Mouse (Mus musculus) liver, postnatal 0 days (tissue): ENCODE measurements at regions not wholly inside any gene's neighbourhood (a gene's known extent, or its start where the extent isn't known, plus 50 kb on each side); places are given as distances from the start of the nearest gene placed in this dataset.

Experiments used
- ATAC-seq: fragments of 200-750 bp; cut with Nextera tagmentation; 2 replicates; pipeline ENCODE4 v1.8.0; 2017; ENCODE audit warnings: mild to moderate bottlenecking, moderate library complexity
- DNase-seq: peaks from one replicate; pipeline ENCODE4 v3.0.0-alpha.2; 2016
- H3K27ac ChIP-seq: fragments of 300-500 bp; sonication (generic); 2 replicates; pipeline ENCODE4 v1.5.1; 2014; ENCODE audit warnings: antibody characterized with exemption, moderate library complexity, mild to moderate bottlenecking, low read depth
- H3K27me3 ChIP-seq: fragments of 300-500 bp; sonication (generic); 2 replicates; pipeline ENCODE4 v1.6.1; 2014; ENCODE audit warnings: low read length, control low read depth, mixed read lengths; ENCODE audit not compliant: insufficient read depth
- H3K36me3 ChIP-seq: fragments of 300-500 bp; sonication (generic); replicated peaks from 2 replicates; pipeline ENCODE4 v1.6.1; 2014; ENCODE audit warnings: mild to moderate bottlenecking, control low read depth, low read length, moderate library complexity, mixed read lengths; ENCODE audit not compliant: insufficient read depth
- H3K4me1 ChIP-seq: fragments of 300-500 bp; sonication (generic); 2 replicates; pipeline ENCODE4 v1.6.1; 2014; ENCODE audit warnings: antibody characterized with exemption, mild to moderate bottlenecking, control low read depth; ENCODE audit not compliant: insufficient read depth
- H3K4me2 ChIP-seq: fragments of 300-500 bp; sonication (generic); 2 replicates; pipeline ENCODE4 v1.6.1; 2014; ENCODE audit warnings: low read depth, mild to moderate bottlenecking, low read length, moderate library complexity, mixed read lengths
- H3K4me3 ChIP-seq: fragments of 300-500 bp; sonication (generic); 2 replicates; pipeline ENCODE4 v1.5.1; 2014; ENCODE audit warnings: low read depth, low read length
- H3K9ac ChIP-seq: fragments of 300-500 bp; sonication (generic); replicated peaks from 2 replicates; pipeline ENCODE4 v1.6.1; 2014; ENCODE audit warnings: mild to moderate bottlenecking, moderate library complexity
- H3K9me3 ChIP-seq: fragments of 300-500 bp; sonication (generic); 2 replicates; pipeline ENCODE4 v1.6.1; 2016; ENCODE audit warnings: mild to moderate bottlenecking, control low read depth, low read length, mixed read lengths
- CTCF ChIP-seq: sonication (generic); IDR thresholded peaks from 2 replicates; pipeline ENCODE4 v1.5.1; 2016; ENCODE audit warnings: antibody characterized with exemption, low read depth
- EP300 ChIP-seq: IDR thresholded peaks from 2 replicates; pipeline ENCODE4 v1.6.1; 2016; ENCODE audit warnings: antibody characterized with exemption, low read depth, mild to moderate bottlenecking
- WGBS: fragments of 180-500 bp; shearing (Covaris S2); extraction: QIAGEN DNeasy Blood & Tissue Kit; methylation state at CpG from one replicate; pipeline ENCODE4 v1.1.7; 2014; ENCODE audit not compliant: insufficient replicate concordance; 5-methylcytosine and 5-hydroxymethylcytosine counted together

- H3K9ac ChIP-seq, result no peak overlapping the region
- H3K27me3 ChIP-seq, result no peaks in the 10 kb centered on the region
- H3K9me3 ChIP-seq, result no peaks in the 10 kb centered on the region
- WGBS, result 65% methylated on average over 11 of the region's 11 CpGs
- H3K36me3 ChIP-seq, result no peaks in the 10 kb centered on the region
- no peak for TF ChIP-seq EP300
- DNase-seq (no peak), ATAC-seq (no peak)
- no peak overlapping the region for H3K4me2 ChIP-seq
- no peak overlapping the region for H3K4me3 ChIP-seq
- H3K4me1 ChIP-seq, result no peaks in the 10 kb centered on the region
- H3K27ac ChIP-seq, result no peak overlapping the region
Observed at GRCm38 (mm10) chr7:70929935-70930334, 421.4 kb downstream of the Gm10295 start.

GRCm38 (mm10) chr7:70928001-70928400, 423.3 kb downstream of the Gm10295 start:
- Histone ChIP-seq H3K36me3 (no peaks in the 10 kb centered on the region), H3K4me2 (no peak overlapping the region), H3K9me3 (no peaks in the 10 kb centered on the region), H3K4me3 (no peak overlapping the region), H3K27ac (no peak overlapping the region), H3K4me1 (no peaks in the 10 kb centered on the region), H3K9ac (no peak overlapping the region), H3K27me3 (no peaks in the 10 kb centered on the region)
- no peak for ATAC-seq
- 77% methylated on average over 3 of the region's 3 CpGs for WGBS
- DNase-seq, result no peak
- TF ChIP-seq EP300 (no peak), CTCF (no peak)

- Histone ChIP-seq H3K4me1 (no peaks in the 10 kb centered on the region), H3K4me2 (no peak overlapping the region), H3K4me3 (no peak overlapping the region), H3K9ac (no peak overlapping the region), H3K9me3 (no peaks in the 10 kb centered on the region), H3K27ac (no peak overlapping the region), H3K36me3 (no peaks in the 10 kb centered on the region), H3K27me3 (no peaks in the 10 kb centered on the region)
- TF ChIP-seq EP300 (no peak), CTCF (no peak)
- ATAC-seq (no peak), DNase-seq (no peak)
- WGBS, result 51% methylated on average over 4 of the region's 4 CpGs
Observed at GRCm38 (mm10) chr7:70917016-70917415, 434.3 kb downstream of the Gm10295 start.

GRCm38 (mm10) chr7:70908921-70909320, 442.4 kb downstream of the Gm10295 start:
- H3K36me3 ChIP-seq, result no peaks in the 10 kb centered on the region
- no peak overlapping the region for H3K27ac ChIP-seq
- no peak for TF ChIP-seq EP300
- TF ChIP-seq CTCF, result no peak
- ATAC-seq, result no peak
- no peak overlapping the region for H3K4me2 ChIP-seq
- no peak overlapping the region for H3K4me3 ChIP-seq
- no peaks in the 10 kb centered on the region for H3K9me3 ChIP-seq
- no peak for DNase-seq
- H3K9ac ChIP-seq, result no peak overlapping the region
- WGBS, result 77% methylated on average over 3 of the region's 3 CpGs
- no peaks in the 10 kb centered on the region for H3K27me3 ChIP-seq
- no peaks in the 10 kb centered on the region for H3K4me1 ChIP-seq

DNA sequence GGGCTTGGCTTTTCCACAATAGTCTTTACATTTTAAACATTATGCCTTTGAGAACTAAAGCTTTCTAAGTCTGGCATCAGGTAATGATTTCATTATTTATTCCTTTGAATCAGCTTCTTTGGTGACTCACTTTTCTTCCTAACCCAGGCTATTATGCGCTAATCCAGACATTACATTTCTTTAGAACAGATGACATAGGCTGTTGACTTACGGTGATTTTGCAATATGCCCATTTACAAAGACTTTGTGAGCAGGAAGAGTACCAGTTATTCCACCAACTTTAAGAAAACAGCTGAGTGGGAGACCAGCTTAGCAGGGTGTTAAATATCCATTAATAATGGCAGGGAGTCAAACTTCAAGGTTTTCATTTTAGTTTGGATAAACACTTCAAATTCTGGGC, 459.6 kb downstream of the Gm10295 start:
- Histone ChIP-seq H3K4me2 (no peak overlapping the region), H3K9ac (no peak overlapping the region), H3K9me3 (no peaks in the 10 kb centered on the region), H3K4me1 (no peaks in the 10 kb centered on the region), H3K4me3 (no peak overlapping the region), H3K36me3 (no peaks in the 10 kb centered on the region), H3K27ac (no peak overlapping the region), H3K27me3 (no peaks in the 10 kb centered on the region)
- WGBS, result 85% methylated on average over 2 of the region's 2 CpGs
- no peak for DNase-seq
- no peak for TF ChIP-seq CTCF
- TF ChIP-seq EP300, result no peak
- no peak for ATAC-seq

GRCm38 (mm10) chr7:70880496-70880895, 470.8 kb downstream of the Gm10295 start:
- TF ChIP-seq CTCF, result no peak
- TF ChIP-seq EP300, result no peak
- H3K4me1 ChIP-seq, result no peaks in the 10 kb centered on the region
- ATAC-seq (no peak), DNase-seq (no peak)
- no peak overlapping the region for H3K4me3 ChIP-seq
- no peak overlapping the region for H3K27ac ChIP-seq
- WGBS, result 61% methylated on average over 2 of the region's 2 CpGs
- H3K4me2 ChIP-seq, result no peak overlapping the region
- no peaks in the 10 kb centered on the region for H3K36me3 ChIP-seq
- no peaks in the 10 kb centered on the region for H3K27me3 ChIP-seq
- H3K9ac ChIP-seq, result no peak overlapping the region
- no peaks in the 10 kb centered on the region for H3K9me3 ChIP-seq

- Histone ChIP-seq H3K27ac (no peak overlapping the region), H3K9me3 (no peaks in the 10 kb centered on the region), H3K36me3 (no peaks in the 10 kb centered on the region), H3K27me3 (no peaks in the 10 kb centered on the region), H3K4me3 (no peak overlapping the region), H3K9ac (no peak overlapping the region), H3K4me2 (no peak overlapping the region), H3K4me1 (peaks cover 10% of the 10 kb centered on the region)
- 52% methylated on average over 2 of the region's 2 CpGs for WGBS
- DNase-seq, result no peak
- no peak for ATAC-seq
- no peak for TF ChIP-seq EP300
- TF ChIP-seq CTCF, result no peak
Observed at GRCm38 (mm10) chr7:70874393-70874792, 476.9 kb downstream of the Gm10295 start.
